Mouse (Mus musculus) brain, embryonic 14.5 days (tissue): Measurements from ENCODE around the gene Erc2.

Source experiments
- CTCF ChIP-seq: fragments of 200-500 bp; IDR thresholded peaks from 2 replicates; pipeline ENCODE4 v1.5.1; 2012; ENCODE audit warnings: inconsistent platforms, mild to moderate bottlenecking, moderate library complexity, borderline replicate concordance; ENCODE audit not compliant: insufficient read depth, insufficient read length; ENCODE audit errors: extremely low read depth
- POLR2A ChIP-seq: fragments of 200-500 bp; IDR thresholded peaks from 2 replicates; pipeline ENCODE4 v1.6.1; 2012; ENCODE audit warnings: mild to moderate bottlenecking, inconsistent platforms, borderline replicate concordance; ENCODE audit not compliant: poor library complexity, insufficient read depth, insufficient read length, severe bottlenecking; ENCODE audit errors: extremely low read depth

DNA sequence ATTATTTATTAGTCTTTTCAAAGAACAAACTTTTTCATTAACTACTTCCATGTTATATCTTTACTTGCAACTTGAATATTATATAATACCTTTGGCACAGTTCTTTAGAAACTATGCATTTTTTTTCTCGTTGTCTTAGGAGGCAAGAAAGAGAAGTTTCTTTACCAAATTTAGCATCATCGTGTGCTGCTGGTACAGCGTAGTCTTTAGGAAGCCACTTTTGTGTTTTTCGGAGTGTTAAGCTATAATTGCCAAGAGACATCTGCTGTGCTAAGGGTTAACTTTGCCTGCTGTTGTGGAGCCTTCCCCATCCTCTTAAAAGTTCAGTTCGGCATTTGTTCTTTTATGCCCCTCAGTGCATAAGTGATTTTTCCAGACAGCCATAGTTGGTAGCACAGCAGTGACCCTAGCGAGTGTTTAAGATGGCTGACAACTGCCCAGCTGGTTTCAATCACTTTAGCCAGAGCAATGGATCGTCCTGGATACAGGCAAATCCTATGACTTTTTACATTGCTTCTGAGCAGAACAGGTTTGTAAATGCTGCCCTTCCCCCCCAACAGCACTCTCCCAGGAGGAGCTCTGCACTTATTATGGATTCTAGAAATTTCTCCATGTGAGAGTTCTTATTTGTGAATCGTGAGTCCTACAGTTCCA is 570.6 kb downstream of the Erc2 start:
- no peak for TF ChIP-seq CTCF
- TF ChIP-seq POLR2A: no peak
